Mouse (Mus musculus) regulatory T cell (primary cell): ENCODE measurements around the gene Mrps36.
"Not testable (repeated sequence)": the region's sequence is repeated elsewhere in the genome, so short reads cannot be mapped to it uniquely, and the experiment has no call there.

Experiments
- in situ Hi-C: fragments of 300-600 bp; cut with MboI, MseI; formaldehyde crosslinking; loops from one replicate; pipeline ENCODE4 v1.15.1; 2025; ENCODE audit warnings: high pct_unique_total_duplicates

Gene Mrps36

GRCm38 (mm10) chr13:100732756-100733155 lies 11.7 kb downstream of the Mrps36 start:
- in situ Hi-C loops, result no loop called here

- in situ Hi-C loops, result not testable (repeated sequence)
Observed at GRCm38 (mm10) chr13:100731462-100732046, 12.9 kb downstream of the Mrps36 start.

DNA sequence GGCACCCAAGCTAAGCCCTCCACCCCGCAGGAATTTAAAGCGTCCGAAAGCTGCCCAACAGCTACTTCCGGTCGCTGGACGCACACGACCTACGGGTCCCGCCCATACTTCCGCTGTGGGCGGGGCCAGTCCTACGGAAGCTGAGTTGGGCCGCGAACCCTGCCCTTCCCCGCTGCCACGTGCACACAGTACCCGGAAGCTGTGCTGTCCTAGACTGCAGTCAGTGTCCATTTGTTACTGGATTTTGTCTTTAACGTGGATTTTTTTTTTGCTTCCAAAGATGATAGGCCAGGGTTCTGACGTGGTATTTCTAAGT lies 13.6 kb downstream of the Mrps36 start, which contains the start of gene Cdk7:
Gene Cdk7, minus strand, starts transcription at position 79 of the 316 bp plus-strand sequence.
- in situ Hi-C loops, result no loop called here

GRCm38 (mm10) chr13:100730153-100730860 lies 14.2 kb downstream of the Mrps36 start:
- in situ Hi-C loops, result no loop called here

DNA sequence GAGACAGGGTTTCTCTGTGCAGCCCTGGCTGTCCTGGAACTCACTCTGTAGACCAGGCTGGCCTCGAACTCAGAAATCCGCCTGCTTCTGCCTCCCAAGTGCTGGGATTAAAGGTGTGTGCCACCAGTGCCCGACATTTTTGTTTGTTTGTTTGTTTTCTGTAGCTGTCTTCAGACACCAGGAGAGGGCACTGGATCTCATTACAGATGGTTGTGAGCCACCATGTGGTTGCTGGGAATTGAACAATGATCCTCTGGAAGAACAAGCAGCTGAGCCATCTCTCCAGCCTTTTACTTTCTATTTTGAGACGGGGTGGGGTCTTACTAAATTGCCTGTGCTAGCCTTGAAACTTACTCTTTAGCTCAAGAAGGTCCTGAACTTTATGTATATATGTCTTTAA lies 15.9 kb downstream of the Mrps36 start:
- in situ Hi-C loops, result not testable (repeated sequence)

DNA sequence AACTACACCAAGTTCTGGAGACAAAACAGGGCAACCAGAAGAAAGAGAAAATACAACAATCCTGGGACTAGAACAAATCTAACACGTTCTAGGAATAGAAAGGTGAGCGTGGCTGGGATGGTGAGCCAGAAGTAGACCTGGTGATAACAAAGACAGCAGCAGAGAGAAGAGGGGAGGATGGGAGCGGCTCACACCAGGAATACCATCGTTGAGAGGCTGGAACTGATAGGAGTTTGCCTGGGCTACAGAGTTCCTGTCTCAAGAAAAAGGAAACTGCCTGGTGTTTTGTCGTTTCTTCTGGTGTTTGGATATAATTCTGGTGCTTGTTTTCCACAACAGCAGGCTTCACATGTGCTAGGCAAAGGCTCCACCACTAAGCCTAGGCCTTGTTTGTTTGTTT lies 16.4 kb downstream of the Mrps36 start:
- in situ Hi-C loops, result no loop called here

GRCm38 (mm10) chr13:100725194-100725593 lies 19.3 kb downstream of the Mrps36 start:
- in situ Hi-C loops, result no loop called here

DNA sequence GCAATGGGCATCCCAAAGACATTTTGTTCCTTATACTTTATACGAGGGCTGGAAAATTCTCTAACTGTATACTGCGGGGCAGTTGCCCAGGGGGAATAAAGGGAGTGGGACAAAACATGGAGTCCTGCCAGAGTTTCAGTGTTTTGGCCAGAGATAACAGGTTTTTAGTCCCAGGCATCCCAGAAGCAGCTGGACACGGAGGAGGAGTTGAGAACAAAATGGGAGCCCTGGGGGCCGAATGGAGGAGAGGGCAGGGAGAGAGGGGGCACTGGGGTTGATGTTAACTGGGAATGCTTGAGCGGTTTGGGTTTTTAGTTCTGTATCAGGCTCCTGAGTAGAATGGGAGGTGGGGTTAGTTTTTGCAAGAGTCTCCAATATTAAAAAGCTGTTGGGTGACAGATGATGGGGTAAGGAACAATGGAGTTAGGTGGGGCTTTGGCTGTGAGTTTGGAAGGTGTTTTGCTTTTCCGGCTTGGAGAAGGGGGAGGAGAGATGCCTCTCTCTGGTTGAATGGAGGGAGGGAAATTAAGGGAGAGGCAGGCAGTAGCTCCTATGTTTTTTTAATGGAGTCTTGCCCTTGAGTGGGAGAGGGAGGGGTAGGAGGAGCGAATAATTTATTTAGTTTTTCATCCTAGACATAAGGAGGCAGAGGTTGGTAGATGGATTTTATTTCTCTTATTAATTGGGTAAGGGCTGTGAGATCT lies 20.3 kb downstream of the Mrps36 start:
- in situ Hi-C loops, result no loop called here

DNA sequence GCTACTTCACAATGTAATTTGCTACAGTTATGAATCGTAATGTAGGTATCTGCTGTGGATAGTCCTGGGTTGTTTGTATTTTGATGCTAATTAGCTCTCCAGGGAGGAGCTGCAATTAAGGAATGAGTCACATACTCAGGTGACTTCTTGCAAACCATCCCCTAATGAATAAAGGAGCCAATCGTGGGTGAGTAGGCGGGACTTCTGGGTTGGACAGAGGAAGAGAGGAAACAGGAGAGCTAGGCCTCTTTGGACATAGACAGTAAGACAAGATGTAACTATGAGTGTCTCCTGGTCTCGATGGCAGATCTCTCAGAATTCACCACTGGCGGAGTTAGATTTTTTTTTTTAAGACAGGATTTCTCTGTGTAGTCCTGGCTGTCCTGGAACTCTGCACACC lies 22.8 kb downstream of the Mrps36 start:
- in situ Hi-C loops, result no loop called here

- in situ Hi-C loops, result no loop called here
Observed at GRCm38 (mm10) chr13:100715467-100715866, 29.0 kb downstream of the Mrps36 start.

- in situ Hi-C loops, result no loop called here
Observed at GRCm38 (mm10) chr13:100706206-100706605, 38.3 kb downstream of the Mrps36 start.

DNA sequence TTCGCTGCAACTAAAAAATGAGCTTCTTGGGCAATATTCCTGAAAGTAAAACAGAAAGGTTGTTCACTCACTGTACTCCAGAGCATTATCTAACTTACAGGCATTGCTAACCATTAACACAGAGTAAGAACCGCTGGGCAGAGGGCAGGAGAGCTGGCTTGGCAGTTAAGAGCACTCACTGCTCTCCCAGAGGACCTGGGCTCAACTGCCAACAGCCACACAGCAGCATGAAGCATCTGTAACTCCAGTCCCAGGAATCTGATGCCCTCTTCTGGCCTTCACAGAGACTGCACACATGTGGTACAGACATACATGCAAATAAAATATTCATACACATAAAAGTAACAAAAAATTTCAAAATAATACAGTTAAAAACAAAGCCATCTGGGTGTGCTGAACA lies 41.0 kb downstream of the Mrps36 start:
- in situ Hi-C loops, result no loop called here

- in situ Hi-C loops, result no loop called here
Observed at GRCm38 (mm10) chr13:100698866-100699265, 45.6 kb downstream of the Mrps36 start.

GRCm38 (mm10) chr13:100697541-100697940 lies 46.9 kb downstream of the Mrps36 start:
- in situ Hi-C loops, result no loop called here

- in situ Hi-C loops, result no loop called here
Observed at GRCm38 (mm10) chr13:100687513-100687912, 56.9 kb downstream of the Mrps36 start.
